Mouse (Mus musculus): ENCODE results near the gene Fstl4.

- TF ChIP-seq CTCF (IDR thresholded peaks at IDR 0.05; ENCODE audit: borderline replicate concordance, control insufficient read depth, extremely low read depth, insufficient read depth, low read length, poor library complexity): no peak
- no peak for TF ChIP-seq POLR2A (IDR thresholded peaks at IDR 0.05; ENCODE audit: control insufficient read depth, extremely low read depth, insufficient read depth, low read length, poor library complexity)
Measured at GRCm38 (mm10) chr11:52886559-52887303, 122.3 kb downstream of the Fstl4 start.

Measured in thymus, adult 2 months (tissue).